Mouse (Mus musculus): ENCODE measurements at regions not wholly inside any gene's neighbourhood (a gene's known extent, or its start where the extent isn't known, plus 50 kb on each side); places are given as distances from the start of the nearest gene placed in this dataset.

DNA sequence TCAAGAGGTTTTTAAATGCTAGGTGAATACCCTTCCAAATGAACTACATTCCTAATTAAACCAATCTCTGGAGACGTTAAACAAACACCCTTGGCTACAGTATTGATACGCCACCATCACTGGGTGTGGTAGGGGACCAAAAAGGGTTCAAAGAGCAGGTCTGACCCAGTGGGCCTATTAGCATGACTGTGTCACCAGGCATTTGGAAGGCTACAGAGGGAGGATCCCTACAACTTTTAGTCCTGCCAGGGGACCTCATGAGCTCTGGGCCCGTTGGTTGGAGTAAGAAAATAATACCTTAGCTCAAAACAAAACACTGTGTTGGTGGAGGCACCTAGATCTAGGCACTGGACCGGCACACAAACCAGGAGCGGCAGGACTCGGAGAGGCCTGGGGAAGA lies 506.4 kb downstream of the Zfp704 start:
- TF ChIP-seq CTCF (IDR thresholded peaks at IDR 0.05; ENCODE audit: insufficient read depth, low read length): no peak
- TF ChIP-seq POLR2A (IDR thresholded peaks at IDR 0.05; ENCODE audit: borderline replicate concordance, extremely low read depth, low read depth, low read length): no peak
